Mouse (Mus musculus): ENCODE measurements around the gene 9930111J21Rik2. TPM values are rescaled to one million over a fixed set of nuclear protein-coding genes. Genes with fewer than 3 reads are reported as not detected.
"Not testable (repeated sequence)": the region's sequence is repeated elsewhere in the genome, so short reads cannot be mapped to it uniquely, and the experiment has no call there.

9930111J21Rik2 gene
- polyA plus RNA-seq, 1 experiment from 2014 or later = 0.26 TPM

DNA sequence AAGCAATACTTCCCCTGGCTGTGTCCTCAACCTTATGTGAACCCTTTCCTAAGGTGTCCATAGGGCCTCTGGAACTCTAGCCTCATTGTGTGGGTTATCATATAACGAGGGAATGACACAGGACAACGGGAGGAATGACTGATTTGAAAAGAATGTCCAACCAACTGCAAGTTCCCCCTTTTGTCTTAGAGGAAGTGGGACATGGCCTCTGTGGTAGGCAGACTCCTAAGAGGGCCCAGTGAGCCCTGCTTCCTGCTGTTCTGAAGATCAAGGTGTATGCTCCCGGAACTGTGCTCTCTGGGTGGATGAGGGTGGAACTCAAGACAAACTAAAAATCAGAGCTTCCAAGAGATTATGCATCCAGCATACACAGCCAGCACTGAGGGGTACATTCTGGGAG lies 9.0 kb upstream of the 9930111J21Rik2 start:
- H3K9ac ChIP-seq (ENCODE audit: low read length); H3K27ac ChIP-seq (ENCODE audit: low read depth, low read length); H3K4me2 ChIP-seq; H3K36me3 ChIP-seq (ENCODE audit: control insufficient read depth, insufficient read depth, low read length); H3K4me3 ChIP-seq (ENCODE audit: low read depth, low read length); H3K27me3 ChIP-seq (ENCODE audit: control insufficient read depth, insufficient read depth, low read length); ATAC-seq (ENCODE audit: low FRiP score); H3K9me3 ChIP-seq (ENCODE audit: control insufficient read depth, low read length); DNase-seq (ENCODE audit: low spot score, missing footprints); H3K4me1 ChIP-seq (ENCODE audit: control insufficient read depth, insufficient read depth, low read length): not testable (repeated sequence)
- WGBS = 80% methylated on average over 2 of the region's 3 CpGs

- ATAC-seq (ENCODE audit: low FRiP score); H3K4me3 ChIP-seq (ENCODE audit: low read depth, low read length); DNase-seq (ENCODE audit: low spot score, missing footprints); H3K4me2 ChIP-seq; H3K9me3 ChIP-seq (ENCODE audit: control insufficient read depth, low read length); H3K9ac ChIP-seq (ENCODE audit: low read length); H3K36me3 ChIP-seq (ENCODE audit: control insufficient read depth, insufficient read depth, low read length); H3K27me3 ChIP-seq (ENCODE audit: control insufficient read depth, insufficient read depth, low read length); H3K27ac ChIP-seq (ENCODE audit: low read depth, low read length); H3K4me1 ChIP-seq (ENCODE audit: control insufficient read depth, insufficient read depth, low read length): not testable (repeated sequence)
- WGBS = no CpG with 5 or more reads among the region's 5 CpGs
Measured at GRCm38 (mm10) chr11:49051894-49052293, 852 bp upstream of the 9930111J21Rik2 start.

DNA sequence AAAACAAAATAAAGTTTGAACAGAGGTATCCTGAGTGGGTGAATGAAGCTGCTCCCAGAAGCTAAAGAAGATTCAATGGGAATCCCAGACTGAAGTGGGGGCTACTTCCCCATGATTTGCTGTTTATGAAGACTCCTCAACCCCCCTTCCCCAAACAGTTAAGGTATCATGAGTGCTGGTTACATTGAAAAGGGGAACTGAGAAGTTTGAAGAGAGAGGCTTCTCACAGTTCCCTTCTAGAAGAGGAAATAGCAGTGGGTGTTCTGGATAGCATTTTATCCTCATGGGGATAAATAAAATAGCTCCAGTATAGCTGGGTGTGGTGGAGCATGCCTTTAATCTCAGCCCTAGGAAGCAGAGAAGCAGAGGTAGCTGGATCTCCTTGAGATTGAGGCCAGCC lies 978 bp downstream of the 9930111J21Rik2 start:
- not testable (repeated sequence) for H3K27me3 ChIP-seq (ENCODE audit: control insufficient read depth, insufficient read depth, low read length); H3K4me3 ChIP-seq (ENCODE audit: low read depth, low read length); H3K9me3 ChIP-seq (ENCODE audit: control insufficient read depth, low read length); ATAC-seq (ENCODE audit: low FRiP score); DNase-seq (ENCODE audit: low spot score, missing footprints); H3K9ac ChIP-seq (ENCODE audit: low read length); H3K27ac ChIP-seq (ENCODE audit: low read depth, low read length); H3K36me3 ChIP-seq (ENCODE audit: control insufficient read depth, insufficient read depth, low read length); H3K4me2 ChIP-seq; H3K4me1 ChIP-seq (ENCODE audit: control insufficient read depth, insufficient read depth, low read length)

DNA sequence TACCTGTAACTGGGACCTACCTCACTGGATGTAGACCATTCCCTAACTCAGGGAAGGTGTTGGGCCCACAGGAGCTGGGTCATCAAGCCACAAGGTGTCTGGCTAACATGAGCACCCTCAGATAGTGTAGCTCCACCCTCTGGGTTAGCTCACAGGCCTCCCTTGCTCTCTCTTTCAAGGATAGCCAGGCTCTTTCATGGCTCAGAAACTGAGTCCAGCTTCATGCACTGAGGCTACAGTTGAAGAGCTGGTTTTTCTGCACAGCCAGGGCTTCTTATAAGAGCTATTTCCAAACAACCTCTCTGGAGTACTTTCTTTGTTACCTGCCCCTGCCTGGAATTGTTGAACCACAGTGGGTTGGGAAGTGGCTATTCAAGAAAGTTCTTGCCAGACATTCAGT lies 39.0 kb downstream of the 9930111J21Rik2 start:
- H3K27me3 ChIP-seq (ENCODE audit: control insufficient read depth, insufficient read depth, low read length); H3K9ac ChIP-seq (ENCODE audit: low read length); H3K4me2 ChIP-seq; H3K27ac ChIP-seq (ENCODE audit: low read depth, low read length); H3K4me3 ChIP-seq (ENCODE audit: low read depth, low read length); H3K4me1 ChIP-seq (ENCODE audit: control insufficient read depth, insufficient read depth, low read length); ATAC-seq (ENCODE audit: low FRiP score); H3K9me3 ChIP-seq (ENCODE audit: control insufficient read depth, low read length); H3K36me3 ChIP-seq (ENCODE audit: control insufficient read depth, insufficient read depth, low read length); DNase-seq (ENCODE audit: low spot score, missing footprints): not testable (repeated sequence)

- not testable (repeated sequence) for DNase-seq (ENCODE audit: low spot score, missing footprints); H3K36me3 ChIP-seq (ENCODE audit: control insufficient read depth, insufficient read depth, low read length); H3K27me3 ChIP-seq (ENCODE audit: control insufficient read depth, insufficient read depth, low read length); H3K27ac ChIP-seq (ENCODE audit: low read depth, low read length); H3K9ac ChIP-seq (ENCODE audit: low read length); H3K4me2 ChIP-seq; H3K4me1 ChIP-seq (ENCODE audit: control insufficient read depth, insufficient read depth, low read length); ATAC-seq (ENCODE audit: low FRiP score); H3K4me3 ChIP-seq (ENCODE audit: low read depth, low read length); H3K9me3 ChIP-seq (ENCODE audit: control insufficient read depth, low read length)
- 29% methylated on average over 1 of the region's 1 CpGs for WGBS
Measured at GRCm38 (mm10) chr11:49006785-49007184, 44.3 kb downstream of the 9930111J21Rik2 start.

GRCm38 (mm10) chr11:49006317-49006716 lies 44.7 kb downstream of the 9930111J21Rik2 start:
- H3K4me1 ChIP-seq (ENCODE audit: control insufficient read depth, insufficient read depth, low read length); H3K4me2 ChIP-seq; H3K27me3 ChIP-seq (ENCODE audit: control insufficient read depth, insufficient read depth, low read length); H3K27ac ChIP-seq (ENCODE audit: low read depth, low read length); H3K4me3 ChIP-seq (ENCODE audit: low read depth, low read length); H3K9me3 ChIP-seq (ENCODE audit: control insufficient read depth, low read length); H3K9ac ChIP-seq (ENCODE audit: low read length); DNase-seq (ENCODE audit: low spot score, missing footprints); ATAC-seq (ENCODE audit: low FRiP score); H3K36me3 ChIP-seq (ENCODE audit: control insufficient read depth, insufficient read depth, low read length): not testable (repeated sequence)
- WGBS = 74% methylated on average over 2 of the region's 2 CpGs

DNA sequence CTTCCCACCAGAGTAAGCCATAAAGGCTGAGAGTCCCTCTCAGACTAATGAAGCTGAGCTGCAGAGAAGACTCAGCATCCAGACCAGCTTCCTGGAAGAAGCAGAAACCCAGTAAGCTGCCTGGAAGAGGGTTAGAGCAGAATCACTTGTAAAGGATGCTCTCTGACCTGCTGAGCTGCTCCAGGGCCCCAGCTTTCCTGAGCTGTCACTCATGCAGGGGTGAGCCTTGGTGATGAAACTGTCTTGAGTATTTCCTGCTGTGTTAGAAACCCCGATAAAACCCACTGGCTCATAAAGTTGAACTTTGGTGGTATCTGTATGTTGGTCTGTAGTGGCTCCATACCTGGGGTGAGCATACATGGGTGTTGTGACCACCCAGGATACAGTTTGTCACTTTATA lies 50.6 kb downstream of the 9930111J21Rik2 start:
- H3K9ac ChIP-seq (ENCODE audit: low read length); H3K4me3 ChIP-seq (ENCODE audit: low read depth, low read length); H3K27me3 ChIP-seq (ENCODE audit: control insufficient read depth, insufficient read depth, low read length); H3K9me3 ChIP-seq (ENCODE audit: control insufficient read depth, low read length); ATAC-seq (ENCODE audit: low FRiP score); H3K4me2 ChIP-seq; H3K4me1 ChIP-seq (ENCODE audit: control insufficient read depth, insufficient read depth, low read length); DNase-seq (ENCODE audit: low spot score, missing footprints); H3K27ac ChIP-seq (ENCODE audit: low read depth, low read length); H3K36me3 ChIP-seq (ENCODE audit: control insufficient read depth, insufficient read depth, low read length): not testable (repeated sequence)
- WGBS = 91% methylated on average over 1 of the region's 1 CpGs

GRCm38 (mm10) chr11:48994018-48994417 lies 57.0 kb downstream of the 9930111J21Rik2 start, which contains the start of gene Tgtp1:
Tgtp1 (minus strand) TSS chr11:48994172.
- ATAC-seq (ENCODE audit: low FRiP score); H3K27me3 ChIP-seq (ENCODE audit: control insufficient read depth, insufficient read depth, low read length); H3K9ac ChIP-seq (ENCODE audit: low read length); H3K4me2 ChIP-seq; H3K4me3 ChIP-seq (ENCODE audit: low read depth, low read length); H3K9me3 ChIP-seq (ENCODE audit: control insufficient read depth, low read length); H3K36me3 ChIP-seq (ENCODE audit: control insufficient read depth, insufficient read depth, low read length); DNase-seq (ENCODE audit: low spot score, missing footprints); H3K27ac ChIP-seq (ENCODE audit: low read depth, low read length); H3K4me1 ChIP-seq (ENCODE audit: control insufficient read depth, insufficient read depth, low read length): not testable (repeated sequence)
- WGBS = 75% methylated on average over 2 of the region's 2 CpGs

GRCm38 (mm10) chr11:48993296-48993695 lies 57.7 kb downstream of the 9930111J21Rik2 start:
- H3K4me3 ChIP-seq (ENCODE audit: low read depth, low read length); H3K9me3 ChIP-seq (ENCODE audit: control insufficient read depth, low read length); H3K4me2 ChIP-seq; H3K36me3 ChIP-seq (ENCODE audit: control insufficient read depth, insufficient read depth, low read length); H3K4me1 ChIP-seq (ENCODE audit: control insufficient read depth, insufficient read depth, low read length); DNase-seq (ENCODE audit: low spot score, missing footprints); ATAC-seq (ENCODE audit: low FRiP score); H3K9ac ChIP-seq (ENCODE audit: low read length); H3K27ac ChIP-seq (ENCODE audit: low read depth, low read length); H3K27me3 ChIP-seq (ENCODE audit: control insufficient read depth, insufficient read depth, low read length): not testable (repeated sequence)
- 77% methylated on average over 10 of the region's 10 CpGs for WGBS
